Mouse (Mus musculus): Measurements from ENCODE around the gene Naip5. TPM values are rescaled to one million over a fixed set of nuclear protein-coding genes. Genes with fewer than 3 reads are reported as not detected.
"Not testable (repeated sequence)": the region's sequence is repeated elsewhere in the genome, so short reads cannot be mapped to it uniquely, and the experiment has no call there.

Naip5 gene
- polyA plus RNA-seq, 1 experiment = 38.1 TPM

DNA sequence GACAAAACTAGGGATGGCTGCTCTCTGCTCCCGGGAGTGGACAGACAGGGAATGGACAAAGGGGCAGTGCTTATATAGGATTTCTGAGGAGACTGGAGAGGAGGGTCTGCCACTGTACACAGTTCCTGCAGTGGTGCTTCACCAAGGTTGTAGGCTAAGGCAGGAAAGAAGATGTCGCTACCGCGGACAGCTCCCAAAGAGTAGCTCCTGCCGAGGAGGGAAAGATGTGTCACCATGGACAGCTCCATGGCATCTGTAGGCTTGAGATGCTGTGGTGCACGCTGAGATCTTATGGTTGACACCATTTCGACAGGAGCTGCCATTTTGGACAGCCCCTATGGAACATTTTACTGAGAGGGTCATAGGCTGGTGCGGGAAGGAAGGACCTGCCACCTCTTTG is 35.6 kb downstream of the Naip5 start:
- no peak for TF ChIP-seq CTCF (IDR thresholded peaks at IDR 0.05; ENCODE audit: extremely low read depth, insufficient read length, insufficient replicate concordance, low read depth, low read length)
- no peak for TF ChIP-seq POLR2A (IDR thresholded peaks at IDR 0.05; ENCODE audit: low read depth, low read length)
- 20% methylated on average over 8 of the region's 8 CpGs for WGBS

DNA sequence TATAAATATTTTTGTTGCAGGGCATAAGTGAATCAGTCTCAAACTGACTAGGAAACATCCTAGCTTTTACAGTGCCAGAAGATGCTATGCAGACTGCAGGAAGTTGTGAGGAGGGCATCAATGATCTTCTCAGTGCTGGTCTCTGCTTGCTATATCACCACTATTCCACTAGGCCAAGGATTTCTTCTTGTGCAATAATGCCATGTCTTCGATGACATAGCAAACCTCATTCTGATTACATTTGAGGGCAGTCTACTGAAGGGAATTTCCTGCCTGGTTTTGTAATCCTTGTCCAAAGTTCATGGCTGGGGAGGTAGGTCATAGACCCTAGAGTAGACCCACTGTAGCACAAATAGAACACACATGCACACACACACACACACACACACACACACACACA is 42.8 kb downstream of the Naip5 start:
- H3K4me1 ChIP-seq (ENCODE audit: control insufficient read depth, insufficient read depth, insufficient read length, low read length) = peaks cover 2% of the 10 kb centered on the region; the same call in 1 of the 2 replicates
- TF ChIP-seq POLR2A (IDR thresholded peaks at IDR 0.05; ENCODE audit: low read depth, low read length) = no peak
- no peak for TF ChIP-seq CTCF (IDR thresholded peaks at IDR 0.05; ENCODE audit: extremely low read depth, insufficient read length, insufficient replicate concordance, low read depth, low read length)

More for the DNA sequence above, 35.6 kb downstream of the Naip5 start:
- Histone ChIP-seq H3K27ac (ENCODE audit: insufficient read depth, low read depth, low read length) (no peak overlapping the region), H3K27me3 (ENCODE audit: control insufficient read depth, insufficient read depth, low read length) (no peaks in the 10 kb centered on the region), H3K36me3 (ENCODE audit: control insufficient read depth, insufficient read depth, low read length) (peaks cover 7% of the 10 kb centered on the region), H3K4me1 (ENCODE audit: control insufficient read depth, insufficient read depth, insufficient read length, low read length) (no peaks in the 10 kb centered on the region; the same call in 1 of the 2 replicates), H3K4me3 (ENCODE audit: low read depth, low read length) (no peak overlapping the region)

DNA sequence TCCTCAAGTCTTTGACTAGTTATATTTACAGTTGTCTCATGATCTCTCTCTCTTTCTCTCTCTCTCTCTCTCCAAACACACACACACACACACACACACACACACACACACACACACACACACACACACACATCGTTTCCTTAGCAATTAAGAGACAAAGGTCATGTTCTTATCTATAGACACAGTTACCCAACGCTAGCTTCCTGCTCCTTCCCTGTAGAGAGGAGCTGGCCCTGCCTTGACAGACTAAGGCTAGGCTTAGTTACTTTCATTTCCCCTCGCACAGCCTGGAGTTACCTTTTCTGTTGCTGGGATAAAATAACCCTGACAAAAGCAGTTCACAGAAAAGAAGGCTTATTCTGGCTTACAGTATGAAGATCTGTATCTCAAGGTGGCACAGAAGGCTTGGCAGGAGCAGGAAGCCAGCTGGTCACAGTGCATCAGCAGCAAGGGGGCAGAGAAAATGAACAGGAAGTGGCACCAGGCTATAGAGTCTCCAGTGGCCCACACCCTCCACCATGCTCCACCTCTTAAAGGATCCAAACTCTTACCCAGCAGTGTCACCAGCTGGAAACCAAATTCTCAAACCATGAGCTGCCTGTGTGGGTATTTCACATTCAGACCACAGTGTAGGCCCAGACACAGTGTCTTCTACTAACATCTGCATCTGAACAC is 44.3 kb downstream of the Naip5 start, which contains the start of gene Naip2:
TSS of gene Naip2 (minus strand) at position 434 of the 675 bp plus-strand sequence.
- not testable (repeated sequence) for H3K27me3 ChIP-seq (ENCODE audit: control insufficient read depth, insufficient read depth, low read length); H3K36me3 ChIP-seq (ENCODE audit: control insufficient read depth, insufficient read depth, low read length); H3K4me1 ChIP-seq (ENCODE audit: control insufficient read depth, insufficient read depth, insufficient read length, low read length)
- 12% methylated on average over 3 of the region's 3 CpGs for WGBS
- H3K4me3 ChIP-seq (ENCODE audit: low read depth, low read length) = peak within 1 kb of the TSS; percentile 43
- peak within 1 kb of the TSS; percentile 94 for H3K27ac ChIP-seq (ENCODE audit: insufficient read depth, low read depth, low read length)

More for the DNA sequence above, 42.8 kb downstream of the Naip5 start:
- H3K4me3 ChIP-seq (ENCODE audit: low read depth, low read length) = no peak overlapping the region
- no peaks in the 10 kb centered on the region for H3K27me3 ChIP-seq (ENCODE audit: control insufficient read depth, insufficient read depth, low read length)
- 55% methylated on average over 1 of the region's 1 CpGs for WGBS
- no peak overlapping the region for H3K27ac ChIP-seq (ENCODE audit: insufficient read depth, low read depth, low read length)
- H3K36me3 ChIP-seq (ENCODE audit: control insufficient read depth, insufficient read depth, low read length) = 0 out of 2 replicates have a peak, but pooled peaks cover 1% of the 10 kb centered on the region

DNA sequence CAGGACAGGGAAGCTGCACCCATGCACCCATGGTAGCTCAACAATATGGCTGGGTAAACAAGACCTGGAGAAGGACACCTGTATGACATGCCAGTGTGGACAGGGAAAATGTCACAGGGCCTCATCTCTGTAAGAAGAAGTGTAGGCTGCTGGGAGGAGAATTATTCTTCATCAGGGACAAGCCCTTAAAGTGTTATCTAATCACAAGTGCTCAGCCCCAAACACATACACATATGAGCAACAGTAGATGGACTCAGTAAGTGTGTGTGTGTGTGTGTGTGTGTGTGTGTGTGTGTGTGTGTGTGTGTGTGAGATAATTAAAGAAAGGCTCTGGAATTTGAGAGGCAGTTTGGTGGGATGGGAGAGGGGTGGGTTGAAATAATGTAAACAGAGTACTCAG is 45.3 kb downstream of the Naip5 start:
- H3K4me3 ChIP-seq (ENCODE audit: low read depth, low read length) = no peak overlapping the region
- TF ChIP-seq POLR2A (IDR thresholded peaks at IDR 0.05; ENCODE audit: low read depth, low read length) = no peak
- TF ChIP-seq CTCF (IDR thresholded peaks at IDR 0.05; ENCODE audit: extremely low read depth, insufficient read length, insufficient replicate concordance, low read depth, low read length) = no peak

DNA sequence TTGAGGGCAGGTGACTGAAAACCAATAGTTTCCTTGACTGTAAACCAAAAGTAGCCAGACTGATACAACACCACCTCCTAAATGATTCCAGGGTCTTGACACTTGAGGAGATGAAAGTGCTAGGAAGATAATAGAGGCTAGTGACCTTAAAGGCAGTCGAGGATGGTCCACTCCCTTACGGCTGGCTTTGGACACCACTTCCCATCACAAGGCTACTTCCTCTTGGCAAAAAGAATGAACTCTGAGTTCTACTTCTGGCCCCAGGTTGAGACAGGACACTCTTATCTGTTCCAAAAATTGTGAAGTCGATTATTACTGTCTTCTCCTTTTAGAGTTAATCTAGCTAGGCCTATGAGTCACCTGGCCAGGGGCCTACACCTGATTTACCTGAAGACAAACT is 50.7 kb downstream of the Naip5 start:
- Histone ChIP-seq H3K27me3 (ENCODE audit: control insufficient read depth, insufficient read depth, low read length) (no peaks in the 10 kb centered on the region), H3K36me3 (ENCODE audit: control insufficient read depth, insufficient read depth, low read length) (peaks cover 23% of the 10 kb centered on the region), H3K4me1 (ENCODE audit: control insufficient read depth, insufficient read depth, insufficient read length, low read length) (peaks cover 2% of the 10 kb centered on the region; the same call in 1 of the 2 replicates), H3K4me3 (ENCODE audit: low read depth, low read length) (no peak overlapping the region), H3K27ac (ENCODE audit: insufficient read depth, low read depth, low read length) (no peak overlapping the region)
- TF ChIP-seq CTCF (IDR thresholded peaks at IDR 0.05; ENCODE audit: extremely low read depth, insufficient read length, insufficient replicate concordance, low read depth, low read length) = no peak
- TF ChIP-seq POLR2A (IDR thresholded peaks at IDR 0.05; ENCODE audit: low read depth, low read length) = no peak
- 60% methylated on average over 3 of the region's 3 CpGs for WGBS

More for the DNA sequence above, 45.3 kb downstream of the Naip5 start:
- Histone ChIP-seq H3K36me3 (ENCODE audit: control insufficient read depth, insufficient read depth, low read length) (peaks cover 10% of the 10 kb centered on the region), H3K4me1 (ENCODE audit: control insufficient read depth, insufficient read depth, insufficient read length, low read length) (peaks cover 2% of the 10 kb centered on the region; the same call in 1 of the 2 replicates), H3K27ac (ENCODE audit: insufficient read depth, low read depth, low read length) (peak overlapping the region; percentile 27; the same call in 1 of the 2 replicates), H3K27me3 (ENCODE audit: control insufficient read depth, insufficient read depth, low read length) (no peaks in the 10 kb centered on the region)

DNA sequence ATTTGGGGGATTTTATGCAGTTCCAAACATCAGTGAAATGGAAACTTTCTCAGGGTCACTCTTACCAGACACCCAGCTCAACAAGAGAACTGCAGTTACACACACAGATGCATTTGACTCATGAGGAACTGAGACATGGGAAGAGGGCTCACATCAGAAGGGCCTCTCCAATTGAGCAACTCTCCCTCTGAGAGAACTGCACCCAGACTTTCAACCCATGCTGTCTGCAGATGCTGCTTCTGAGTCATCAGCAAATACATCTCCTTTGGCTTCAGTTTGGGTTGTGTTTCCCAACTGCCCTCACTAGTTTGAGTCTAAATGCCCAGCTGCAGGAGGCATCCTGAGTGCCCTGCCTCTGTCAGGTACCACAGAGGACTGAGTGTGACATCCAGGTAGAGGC is 63.0 kb downstream of the Naip5 start:
- H3K36me3 ChIP-seq (ENCODE audit: control insufficient read depth, insufficient read depth, low read length) = peaks cover 40% of the 10 kb centered on the region
- H3K27me3 ChIP-seq (ENCODE audit: control insufficient read depth, insufficient read depth, low read length); H3K4me3 ChIP-seq (ENCODE audit: low read depth, low read length); H3K27ac ChIP-seq (ENCODE audit: insufficient read depth, low read depth, low read length); H3K4me1 ChIP-seq (ENCODE audit: control insufficient read depth, insufficient read depth, insufficient read length, low read length): not testable (repeated sequence)

DNA sequence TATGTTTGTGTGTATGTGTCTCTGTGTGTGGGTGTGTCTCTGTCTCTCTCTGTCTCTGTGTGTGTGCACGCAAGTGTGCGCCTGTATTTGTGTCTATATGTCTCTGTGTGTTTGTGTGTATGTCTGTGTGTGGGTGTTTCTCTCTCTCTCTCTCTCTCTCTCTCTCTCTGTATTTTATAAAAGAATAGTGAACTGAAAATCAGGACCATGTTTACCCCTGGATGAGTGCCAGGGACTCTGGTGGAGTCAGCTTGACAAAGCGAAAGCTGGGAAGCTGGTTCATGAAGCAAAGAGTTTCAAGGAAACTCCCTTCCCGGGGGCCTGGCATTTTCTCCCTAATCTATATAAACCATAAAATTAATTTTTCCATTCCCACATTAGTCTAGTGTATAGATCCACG is 71.8 kb downstream of the Naip5 start:
- peak overlapping the region; percentile 26 for H3K27ac ChIP-seq (ENCODE audit: insufficient read depth, low read depth, low read length)
- H3K4me3 ChIP-seq (ENCODE audit: low read depth, low read length); H3K4me1 ChIP-seq (ENCODE audit: control insufficient read depth, insufficient read depth, insufficient read length, low read length); H3K27me3 ChIP-seq (ENCODE audit: control insufficient read depth, insufficient read depth, low read length); H3K36me3 ChIP-seq (ENCODE audit: control insufficient read depth, insufficient read depth, low read length): not testable (repeated sequence)
- WGBS = 29% methylated on average over 4 of the region's 5 CpGs

DNA sequence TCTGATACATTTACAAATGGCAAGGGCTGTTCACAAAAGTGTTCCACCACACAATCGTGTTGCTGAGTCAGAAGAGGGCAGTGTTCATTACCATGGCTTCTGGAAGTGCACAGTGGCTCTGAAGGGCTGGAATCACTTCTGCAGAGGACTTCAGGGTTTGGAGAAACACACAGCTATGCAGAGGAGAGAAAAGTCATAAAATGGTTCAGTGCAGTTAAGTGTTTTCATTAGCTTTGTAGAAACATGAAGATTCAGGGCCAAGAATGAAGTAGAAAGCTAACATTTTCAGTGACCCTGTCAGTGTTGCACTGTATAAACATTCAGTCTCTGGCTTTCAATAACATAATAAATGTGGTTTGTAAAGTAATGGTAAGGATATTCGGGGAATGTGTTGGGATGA is 79.7 kb downstream of the Naip5 start:
- H3K36me3 ChIP-seq (ENCODE audit: control insufficient read depth, insufficient read depth, low read length) = peaks cover 32% of the 10 kb centered on the region
- 56% methylated on average over 2 of the region's 2 CpGs for WGBS
- H3K27me3 ChIP-seq (ENCODE audit: control insufficient read depth, insufficient read depth, low read length); H3K4me1 ChIP-seq (ENCODE audit: control insufficient read depth, insufficient read depth, insufficient read length, low read length); H3K27ac ChIP-seq (ENCODE audit: insufficient read depth, low read depth, low read length); H3K4me3 ChIP-seq (ENCODE audit: low read depth, low read length): not testable (repeated sequence)

DNA sequence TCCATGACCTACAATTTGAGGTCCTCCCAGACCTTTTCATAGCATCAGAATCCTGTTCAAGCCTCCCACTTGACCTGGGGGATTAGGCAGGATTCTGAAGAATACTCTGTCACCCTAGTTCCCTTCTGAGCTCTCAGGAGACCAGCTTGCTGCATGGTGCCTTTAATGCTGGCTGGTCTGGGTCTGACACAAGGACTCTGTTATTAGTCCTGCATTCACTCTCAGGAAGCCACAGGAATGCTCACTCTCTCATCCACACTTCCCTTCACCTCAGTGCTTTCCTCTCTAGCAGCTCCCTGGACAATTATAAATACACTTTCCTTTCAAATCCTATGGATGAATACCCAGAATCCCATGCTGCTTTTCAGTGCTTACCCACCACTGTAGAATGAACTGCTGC is 83.7 kb downstream of the Naip5 start:
- not testable (repeated sequence) for H3K27ac ChIP-seq (ENCODE audit: insufficient read depth, low read depth, low read length); H3K4me1 ChIP-seq (ENCODE audit: control insufficient read depth, insufficient read depth, insufficient read length, low read length); H3K4me3 ChIP-seq (ENCODE audit: low read depth, low read length); H3K27me3 ChIP-seq (ENCODE audit: control insufficient read depth, insufficient read depth, low read length)
- H3K36me3 ChIP-seq (ENCODE audit: control insufficient read depth, insufficient read depth, low read length) = peaks cover 37% of the 10 kb centered on the region

Measured in small intestine, adult 2 months (tissue).